Mouse (Mus musculus) induced T-regulatory cell, adult 2 months (primary cell): Measurements from ENCODE around the gene Gm13102.
"Not testable (repeated sequence)": the region's sequence is repeated elsewhere in the genome, so short reads cannot be mapped to it uniquely, and the experiment has no call there.

ENCODE experiments used
- DNase-seq: peaks from one replicate; pipeline ENCODE4 v3.0.0-alpha.2; 2012; ENCODE audit warnings: low read depth

Gm13102 gene

GRCm38 (mm10) chr4:144106174-144106573, at the start of gene Gm13102:
Gene Gm13102, plus strand, starts transcription at chr4:144106474.
- not testable (repeated sequence) for DNase-seq

GRCm38 (mm10) chr4:144058826-144059225, 47.4 kb upstream of the Gm13102 start, which contains the start of gene Pramel4:
Gene Pramel4, plus strand, starts transcription at chr4:144059126.
- DNase-seq = not testable (repeated sequence)
